Mouse (Mus musculus): ENCODE results near the gene Apbb2. TPM values are rescaled to one million over a fixed set of nuclear protein-coding genes. Genes with fewer than 3 reads are reported as not detected.

The Apbb2 gene
- polyA plus RNA-seq, 1 experiment: 36.1 TPM

GRCm38 (mm10) chr5:66406431-66406830 lies 212.2 kb downstream of the Apbb2 start:
- DNase-seq: no peak
- H3K27ac ChIP-seq (ENCODE audit: insufficient read depth, low read length): no peak overlapping the region
- WGBS: 95% methylated on average over 7 of the region's 7 CpGs
- H3K4me1 ChIP-seq (ENCODE audit: control insufficient read depth, insufficient read depth, low read length): peaks cover 10% of the 10 kb centered on the region; the same call in 1 of the 2 replicates
- no peak overlapping the region for H3K4me3 ChIP-seq (replicated peaks; ENCODE audit: insufficient read depth, low read depth, low read length)
- H3K27me3 ChIP-seq (ENCODE audit: control insufficient read depth, insufficient read depth, low read length): no peaks in the 10 kb centered on the region
- TF ChIP-seq POLR2A (IDR thresholded peaks at IDR 0.05; ENCODE audit: borderline replicate concordance, insufficient read depth, low read length) (no peak), CTCF (IDR thresholded peaks at IDR 0.05; ENCODE audit: borderline replicate concordance, insufficient read depth, low read depth, low read length) (no peak)

GRCm38 (mm10) chr5:66405731-66406399 lies 212.7 kb downstream of the Apbb2 start:
- DNase-seq: no peak
- Histone ChIP-seq H3K4me3 (replicated peaks; ENCODE audit: insufficient read depth, low read depth, low read length) (no peak overlapping the region), H3K27me3 (ENCODE audit: control insufficient read depth, insufficient read depth, low read length) (no peaks in the 10 kb centered on the region), H3K27ac (ENCODE audit: insufficient read depth, low read length) (no peak overlapping the region), H3K4me1 (ENCODE audit: control insufficient read depth, insufficient read depth, low read length) (peaks cover 10% of the 10 kb centered on the region; the same call in 1 of the 2 replicates)
- TF ChIP-seq POLR2A (IDR thresholded peaks at IDR 0.05; ENCODE audit: borderline replicate concordance, insufficient read depth, low read length) (no peak), CTCF (IDR thresholded peaks at IDR 0.05; ENCODE audit: borderline replicate concordance, insufficient read depth, low read depth, low read length) (no peak)
- WGBS: 57% methylated on average over 12 of the region's 12 CpGs

GRCm38 (mm10) chr5:66405305-66405704 lies 213.3 kb downstream of the Apbb2 start:
- DNase-seq: no peak
- Histone ChIP-seq H3K27ac (ENCODE audit: insufficient read depth, low read length) (no peak overlapping the region), H3K27me3 (ENCODE audit: control insufficient read depth, insufficient read depth, low read length) (no peaks in the 10 kb centered on the region), H3K4me3 (replicated peaks; ENCODE audit: insufficient read depth, low read depth, low read length) (no peak overlapping the region), H3K4me1 (ENCODE audit: control insufficient read depth, insufficient read depth, low read length) (peaks cover 10% of the 10 kb centered on the region; the same call in 1 of the 2 replicates)
- 39% methylated on average over 6 of the region's 6 CpGs for WGBS
- TF ChIP-seq POLR2A (IDR thresholded peaks at IDR 0.05; ENCODE audit: borderline replicate concordance, insufficient read depth, low read length) (no peak), CTCF (IDR thresholded peaks at IDR 0.05; ENCODE audit: borderline replicate concordance, insufficient read depth, low read depth, low read length) (no peak)

GRCm38 (mm10) chr5:66400563-66400962 lies 218.0 kb downstream of the Apbb2 start:
- no peak for TF ChIP-seq CTCF (IDR thresholded peaks at IDR 0.05; ENCODE audit: borderline replicate concordance, insufficient read depth, low read depth, low read length)
- no peak for TF ChIP-seq POLR2A (IDR thresholded peaks at IDR 0.05; ENCODE audit: borderline replicate concordance, insufficient read depth, low read length)
- peaks cover 5% of the 10 kb centered on the region; the same call in 1 of the 2 replicates for H3K4me1 ChIP-seq (ENCODE audit: control insufficient read depth, insufficient read depth, low read length)
- H3K27ac ChIP-seq (ENCODE audit: insufficient read depth, low read length): no peak overlapping the region
- DNase-seq: no peak
- no peak overlapping the region for H3K4me3 ChIP-seq (replicated peaks; ENCODE audit: insufficient read depth, low read depth, low read length)
- no peaks in the 10 kb centered on the region for H3K27me3 ChIP-seq (ENCODE audit: control insufficient read depth, insufficient read depth, low read length)
- 81% methylated on average over 4 of the region's 4 CpGs for WGBS

- TF ChIP-seq POLR2A (IDR thresholded peaks at IDR 0.05; ENCODE audit: borderline replicate concordance, insufficient read depth, low read length) (no peak), CTCF (IDR thresholded peaks at IDR 0.05; ENCODE audit: borderline replicate concordance, insufficient read depth, low read depth, low read length) (no peak)
- H3K27me3 ChIP-seq (ENCODE audit: control insufficient read depth, insufficient read depth, low read length): no peaks in the 10 kb centered on the region
- DNase-seq: no peak
- H3K27ac ChIP-seq (ENCODE audit: insufficient read depth, low read length): no peak overlapping the region
- H3K4me1 ChIP-seq (ENCODE audit: control insufficient read depth, insufficient read depth, low read length): no peaks in the 10 kb centered on the region
- 94% methylated on average over 2 of the region's 2 CpGs for WGBS
- H3K4me3 ChIP-seq (replicated peaks; ENCODE audit: insufficient read depth, low read depth, low read length): no peak overlapping the region
Observed at GRCm38 (mm10) chr5:66399264-66399620, 219.3 kb downstream of the Apbb2 start.

- WGBS: 98% methylated on average over 5 of the region's 5 CpGs
- DNase-seq: no peak
- no peak overlapping the region for H3K27ac ChIP-seq (ENCODE audit: insufficient read depth, low read length)
- no peak overlapping the region for H3K4me3 ChIP-seq (replicated peaks; ENCODE audit: insufficient read depth, low read depth, low read length)
- TF ChIP-seq POLR2A (IDR thresholded peaks at IDR 0.05; ENCODE audit: borderline replicate concordance, insufficient read depth, low read length) (no peak), CTCF (IDR thresholded peaks at IDR 0.05; ENCODE audit: borderline replicate concordance, insufficient read depth, low read depth, low read length) (no peak)
- H3K27me3 ChIP-seq (ENCODE audit: control insufficient read depth, insufficient read depth, low read length): no peaks in the 10 kb centered on the region
- peaks cover 4% of the 10 kb centered on the region for H3K4me1 ChIP-seq (ENCODE audit: control insufficient read depth, insufficient read depth, low read length)
Observed at GRCm38 (mm10) chr5:66398530-66399263, 219.9 kb downstream of the Apbb2 start.

DNA sequence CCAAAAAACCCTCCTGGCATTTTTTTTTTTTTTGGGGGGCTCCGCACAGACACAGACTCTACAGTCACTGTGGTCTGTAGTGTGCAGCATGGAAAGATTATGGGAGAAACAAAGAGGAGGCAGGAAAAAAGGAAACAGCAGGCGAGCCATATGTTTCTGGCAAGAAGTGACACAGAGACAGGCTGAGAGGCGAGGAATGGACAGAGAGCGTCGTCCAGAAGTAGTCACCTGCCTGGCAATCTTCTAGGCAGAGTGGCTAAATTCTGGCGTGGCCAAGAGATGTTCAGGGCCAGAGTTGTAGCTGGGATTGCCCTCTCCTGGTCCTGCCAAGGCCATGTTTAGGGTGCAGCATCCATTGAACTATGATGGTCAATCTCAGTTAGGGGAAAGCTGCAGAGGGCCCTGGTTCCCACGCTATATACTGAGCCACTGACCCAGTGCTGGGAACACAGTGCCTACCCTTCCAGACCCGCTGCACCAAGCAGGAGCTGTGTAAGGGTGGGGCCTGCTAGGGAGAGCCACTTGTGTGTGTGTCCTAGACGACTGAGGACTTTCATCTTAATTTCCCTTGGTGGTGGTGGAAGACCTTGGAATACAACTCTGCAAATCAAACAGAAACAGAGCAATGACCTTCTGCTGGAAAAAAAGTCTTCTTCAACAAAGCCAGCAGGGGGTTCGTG lies 224.7 kb downstream of the Apbb2 start:
- Histone ChIP-seq H3K4me3 (replicated peaks; ENCODE audit: insufficient read depth, low read depth, low read length) (no peak overlapping the region), H3K4me1 (ENCODE audit: control insufficient read depth, insufficient read depth, low read length) (peaks cover 5% of the 10 kb centered on the region), H3K27ac (ENCODE audit: insufficient read depth, low read length) (no peak overlapping the region), H3K27me3 (ENCODE audit: control insufficient read depth, insufficient read depth, low read length) (no peaks in the 10 kb centered on the region)
- peak; percentile 47 to 78 for DNase-seq
- TF ChIP-seq CTCF (IDR thresholded peaks at IDR 0.05; ENCODE audit: borderline replicate concordance, insufficient read depth, low read depth, low read length) (no peak), POLR2A (IDR thresholded peaks at IDR 0.05; ENCODE audit: borderline replicate concordance, insufficient read depth, low read length) (no peak)
- WGBS: 45% methylated on average over 10 of the region's 10 CpGs
